Mouse (Mus musculus) hindbrain, embryonic 11.5 days (tissue): Measurements from ENCODE around the gene Gast. TPM values are rescaled to one million over a fixed set of nuclear protein-coding genes. Genes with fewer than 3 reads are reported as not detected.
"Not testable (repeated sequence)": the region's sequence is repeated elsewhere in the genome, so short reads cannot be mapped to it uniquely, and the experiment has no call there.

ENCODE experiments used
- ATAC-seq: fragments of 200-750 bp; cut with Nextera tagmentation; 2 replicates; pipeline ENCODE4 v1.8.0; 2017; ENCODE audit warnings: mild to moderate bottlenecking, moderate TSS enrichment, moderate library complexity; ENCODE audit not compliant: low FRiP score
- DNase-seq: peaks from one replicate; pipeline ENCODE4 v3.0.0-alpha.2; 2015; ENCODE audit warnings: low spot score
- H3K27ac ChIP-seq: fragments of 300-500 bp; sonication (generic); 2 replicates; pipeline ENCODE4 v1.5.1; 2014; ENCODE audit warnings: mild to moderate bottlenecking, low read depth, low read length
- H3K27me3 ChIP-seq: fragments of 300-500 bp; sonication (generic); 2 replicates; pipeline ENCODE4 v1.6.1; 2014; ENCODE audit warnings: mild to moderate bottlenecking, low read length, moderate library complexity, mixed read lengths; ENCODE audit not compliant: control insufficient read depth, insufficient read depth
- H3K36me3 ChIP-seq: fragments of 300-500 bp; sonication (generic); 2 replicates; pipeline ENCODE4 v1.6.1; 2014; ENCODE audit warnings: mild to moderate bottlenecking, low read length, moderate library complexity, mixed read lengths; ENCODE audit not compliant: control insufficient read depth, insufficient read depth
- H3K4me1 ChIP-seq: fragments of 300-500 bp; sonication (generic); replicated peaks from 2 replicates; pipeline ENCODE4 v1.6.1; 2014; ENCODE audit warnings: low read length, mixed read lengths; ENCODE audit not compliant: control insufficient read depth, insufficient read depth
- H3K4me2 ChIP-seq: fragments of 300-500 bp; sonication (generic); replicated peaks from 2 replicates; pipeline ENCODE4 v1.6.1; 2014; ENCODE audit warnings: mild to moderate bottlenecking, low read depth, low read length
- H3K4me3 ChIP-seq: fragments of 300-500 bp; sonication (generic); 2 replicates; pipeline ENCODE4 v1.5.1; 2014; ENCODE audit warnings: low read depth, low read length
- H3K9ac ChIP-seq: fragments of 300-500 bp; sonication (generic); 2 replicates; pipeline ENCODE4 v1.6.1; 2014; ENCODE audit warnings: low read depth, low read length
- H3K9me3 ChIP-seq: fragments of 300-500 bp; sonication (generic); 2 replicates; pipeline ENCODE4 v1.6.1; 2016; ENCODE audit warnings: low read length; ENCODE audit not compliant: control insufficient read depth
- WGBS: fragments of 180-500 bp; shearing (Covaris S2); extraction: QIAGEN DNeasy Blood & Tissue Kit; methylation state at CpG from one replicate; pipeline ENCODE4 v1.1.7; 2014; 5-methylcytosine and 5-hydroxymethylcytosine counted together
- polyA plus RNA-seq: library from polyadenylated mRNA; unstranded; fragments of >200 nt; fragmentation: Nextera tagmentation; extraction: Ambion mirVana; gene quantifications from 2 replicates; pipeline ENCODE4 v1.2.1, GENCODE M21; 2014

Gene Gast
- polyA plus RNA-seq, 1 experiment from 2014 or later: not detected

DNA sequence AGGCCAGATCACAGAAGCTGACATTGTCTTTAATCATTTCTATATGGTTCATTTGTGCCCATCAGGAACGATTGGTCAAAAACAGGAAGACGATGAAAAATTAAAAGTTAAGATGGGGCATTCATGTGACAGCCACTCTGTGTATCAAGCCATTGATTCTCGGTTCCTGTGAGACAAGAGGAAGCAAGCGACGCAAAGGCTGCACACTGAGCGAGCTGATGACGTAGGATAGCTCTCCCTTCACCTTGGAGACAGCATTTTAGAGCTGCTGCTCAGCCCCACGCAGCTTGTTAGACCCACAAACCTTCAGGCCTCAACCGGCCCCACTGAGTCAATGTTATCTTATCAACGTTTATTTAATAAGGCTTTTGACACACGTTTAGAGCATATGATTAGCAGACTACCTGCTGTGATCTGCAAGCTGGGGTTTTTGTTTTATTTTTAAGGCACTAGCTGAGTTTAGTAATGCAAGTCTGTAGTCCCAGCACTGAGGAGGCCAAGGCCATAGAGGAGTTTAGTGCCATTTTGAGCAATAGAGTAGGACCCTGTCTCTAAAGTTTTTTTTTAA is 9.1 kb upstream of the Gast start:
- ATAC-seq: no peak
- 57% methylated on average over 11 of the region's 11 CpGs for WGBS
- Histone ChIP-seq H3K27me3 (no peaks in the 10 kb centered on the region), H3K9me3 (no peaks in the 10 kb centered on the region), H3K4me3 (no peak overlapping the region), H3K4me2 (no peak overlapping the region), H3K27ac (no peak overlapping the region), H3K9ac (no peak overlapping the region), H3K36me3 (no peaks in the 10 kb centered on the region), H3K4me1 (no peaks in the 10 kb centered on the region)
- no peak for DNase-seq

DNA sequence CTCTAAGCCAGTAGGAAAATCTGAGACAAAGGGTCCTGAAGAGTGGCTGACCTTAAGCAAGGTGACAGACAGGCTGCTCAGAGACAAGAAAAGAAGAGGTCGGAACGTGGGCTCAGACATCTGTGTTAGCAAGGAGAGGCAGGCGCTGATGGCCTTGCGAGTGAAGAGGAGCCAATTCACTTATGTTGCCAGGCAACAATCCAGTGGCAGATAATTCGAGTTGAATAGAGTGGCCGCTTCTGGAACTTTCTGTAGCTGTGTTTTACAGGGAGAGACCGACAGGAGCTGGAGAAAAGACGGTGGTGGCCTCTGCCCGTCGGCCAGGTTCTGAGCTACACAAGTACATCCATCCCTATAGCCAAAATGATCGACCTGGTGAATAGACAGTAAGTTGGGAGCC is 6.9 kb upstream of the Gast start:
- 55% methylated on average over 11 of the region's 11 CpGs for WGBS
- DNase-seq: peak; percentile 10

DNA sequence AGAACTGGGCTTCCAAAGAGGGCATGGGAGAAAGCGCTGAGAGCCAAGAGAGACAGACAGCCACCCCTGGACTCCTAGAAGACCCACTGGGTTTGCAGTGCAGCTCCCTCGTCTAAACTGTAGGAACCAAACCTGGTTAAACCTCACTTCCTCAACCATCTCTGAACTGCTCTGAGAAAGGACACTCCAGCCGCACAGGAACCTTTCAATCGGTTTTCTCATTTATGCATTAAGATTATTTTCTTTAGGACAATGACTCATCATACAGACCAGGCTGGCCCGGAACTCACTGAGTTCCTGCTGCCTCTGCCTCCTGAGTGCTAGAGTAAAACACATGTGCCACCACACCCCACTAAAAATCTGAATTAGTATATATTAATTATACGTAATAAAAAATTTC is 6.4 kb upstream of the Gast start:
- WGBS: 81% methylated on average over 6 of the region's 6 CpGs

More for the DNA sequence above, 6.9 kb upstream of the Gast start:
- no peak overlapping the region for H3K27ac ChIP-seq
- H3K4me3 ChIP-seq: no peak overlapping the region
- no peaks in the 10 kb centered on the region for H3K27me3 ChIP-seq
- no peak for ATAC-seq
- H3K9ac ChIP-seq: no peak overlapping the region
- H3K36me3 ChIP-seq: no peaks in the 10 kb centered on the region
- no peaks in the 10 kb centered on the region for H3K4me1 ChIP-seq
- no peaks in the 10 kb centered on the region for H3K9me3 ChIP-seq
- no peak overlapping the region for H3K4me2 ChIP-seq

DNA sequence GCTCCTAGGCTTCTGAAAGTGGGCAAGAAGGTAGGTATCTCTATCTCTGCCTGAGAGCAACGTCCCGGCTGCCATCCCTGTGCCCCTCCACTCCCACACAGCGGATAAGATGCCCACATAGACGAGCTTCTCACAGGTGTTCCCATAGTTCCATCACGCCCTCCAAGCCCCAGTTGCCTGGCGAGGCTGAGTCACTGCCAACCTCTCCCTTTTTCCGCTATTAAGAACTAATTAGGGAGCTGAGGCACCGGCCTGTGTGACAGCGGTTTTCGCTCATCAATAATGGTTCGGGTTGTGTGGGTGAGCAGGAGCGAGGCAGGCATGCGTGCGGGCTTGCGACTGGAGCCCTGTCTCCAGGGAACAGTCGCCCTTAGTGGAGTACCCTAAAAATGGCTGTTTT is 4.0 kb upstream of the Gast start:
- H3K4me1 ChIP-seq: peaks cover 2% of the 10 kb centered on the region; the same call in 1 of the 2 replicates
- no peak overlapping the region for H3K27ac ChIP-seq
- ATAC-seq (no peak), DNase-seq (no peak)
- no peak overlapping the region for H3K4me3 ChIP-seq
- no peaks in the 10 kb centered on the region for H3K36me3 ChIP-seq
- no peaks in the 10 kb centered on the region for H3K9me3 ChIP-seq
- 62% methylated on average over 16 of the region's 16 CpGs for WGBS
- H3K9ac ChIP-seq: no peak overlapping the region
- H3K4me2 ChIP-seq: no peak overlapping the region
- H3K27me3 ChIP-seq: no peaks in the 10 kb centered on the region

More for the DNA sequence above, 6.4 kb upstream of the Gast start:
- Histone ChIP-seq H3K27me3 (no peaks in the 10 kb centered on the region), H3K36me3 (no peaks in the 10 kb centered on the region), H3K27ac (no peak overlapping the region), H3K4me3 (no peak overlapping the region), H3K9ac (no peak overlapping the region), H3K4me2 (no peak overlapping the region), H3K9me3 (no peaks in the 10 kb centered on the region), H3K4me1 (0 out of 2 replicates have a peak, but pooled peaks cover under 1% of the 10 kb centered on the region)
- no peak for DNase-seq
- no peak for ATAC-seq

DNA sequence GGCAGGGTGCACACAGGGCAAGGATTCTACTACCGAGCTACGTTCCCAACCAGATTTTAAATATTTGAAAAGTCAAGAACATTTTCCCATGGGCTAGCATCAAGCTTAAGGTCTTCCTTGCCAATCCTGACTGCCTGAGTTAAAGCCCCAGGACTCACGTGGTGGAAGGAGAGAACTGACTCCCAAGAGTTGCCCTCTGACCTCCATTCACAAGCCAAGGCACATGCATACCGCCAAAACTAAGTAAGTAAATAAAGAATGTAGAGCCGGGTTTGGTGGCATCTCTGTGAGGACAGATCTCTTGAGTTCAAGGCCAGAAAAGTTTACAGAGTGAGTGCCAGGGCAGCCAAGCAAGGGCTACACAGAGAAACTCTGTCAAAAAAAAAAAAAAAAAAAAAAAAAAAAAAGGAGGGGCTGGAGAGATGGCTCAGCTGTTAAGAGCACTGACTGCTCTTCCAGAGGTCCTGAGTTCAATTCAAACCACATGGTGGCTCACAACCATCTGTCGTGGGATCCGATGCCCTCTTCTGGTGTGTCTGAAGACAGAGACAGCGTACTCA is 3.3 kb upstream of the Gast start:
- WGBS: 59% methylated on average over 8 of the region's 8 CpGs

DNA sequence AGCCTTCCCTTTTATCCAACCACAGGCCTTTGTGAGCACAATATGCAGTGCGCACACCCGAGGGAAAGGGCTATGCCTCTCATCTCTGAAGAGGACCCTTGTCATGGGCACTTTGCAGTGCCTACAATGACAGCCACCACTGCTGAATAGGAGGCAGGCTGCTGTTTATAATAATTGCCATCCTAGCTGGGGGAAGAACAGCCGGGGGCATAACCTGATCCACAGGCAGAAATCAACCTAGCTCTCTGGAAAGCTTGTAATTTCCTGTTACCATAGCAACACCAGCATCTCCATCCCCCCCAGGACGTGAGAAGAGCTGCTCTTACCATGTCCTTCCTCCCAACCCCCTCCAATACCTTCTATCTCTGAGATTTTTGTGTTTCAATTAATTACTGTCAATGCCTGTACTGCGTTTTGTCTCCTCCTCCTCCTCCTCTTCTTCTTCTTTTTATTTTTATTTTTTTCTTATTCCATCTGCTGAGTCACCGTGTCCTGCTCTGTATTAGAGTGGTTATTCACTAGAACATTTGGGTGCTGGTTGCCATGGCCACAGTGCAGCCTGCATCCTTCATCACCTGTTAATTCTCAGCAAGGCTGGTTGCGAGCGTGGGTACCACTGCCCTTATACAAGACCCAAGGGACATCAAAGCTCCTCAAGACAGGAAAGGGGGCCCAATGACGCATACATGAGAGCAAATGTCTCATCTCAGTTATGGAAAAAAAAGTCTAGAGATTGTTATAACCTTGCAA is 1.3 kb upstream of the Gast start:
- Histone ChIP-seq H3K9ac (no peak overlapping the region), H3K9me3 (no peaks in the 10 kb centered on the region), H3K4me1 (peaks cover 5% of the 10 kb centered on the region; the same call in 1 of the 2 replicates), H3K36me3 (no peaks in the 10 kb centered on the region), H3K27ac (peak overlapping the region; percentile 78), H3K27me3 (no peaks in the 10 kb centered on the region), H3K4me3 (no peak overlapping the region), H3K4me2 (no peak overlapping the region)
- 54% methylated on average over 9 of the region's 9 CpGs for WGBS
- ATAC-seq (peak; percentile 68), DNase-seq (no peak)

More for the DNA sequence above, 3.3 kb upstream of the Gast start:
- H3K9me3 ChIP-seq, ATAC-seq, H3K36me3 ChIP-seq, DNase-seq, H3K27ac ChIP-seq, H3K9ac ChIP-seq, H3K4me3 ChIP-seq, H3K4me2 ChIP-seq, H3K4me1 ChIP-seq, H3K27me3 ChIP-seq: not testable (repeated sequence)

DNA sequence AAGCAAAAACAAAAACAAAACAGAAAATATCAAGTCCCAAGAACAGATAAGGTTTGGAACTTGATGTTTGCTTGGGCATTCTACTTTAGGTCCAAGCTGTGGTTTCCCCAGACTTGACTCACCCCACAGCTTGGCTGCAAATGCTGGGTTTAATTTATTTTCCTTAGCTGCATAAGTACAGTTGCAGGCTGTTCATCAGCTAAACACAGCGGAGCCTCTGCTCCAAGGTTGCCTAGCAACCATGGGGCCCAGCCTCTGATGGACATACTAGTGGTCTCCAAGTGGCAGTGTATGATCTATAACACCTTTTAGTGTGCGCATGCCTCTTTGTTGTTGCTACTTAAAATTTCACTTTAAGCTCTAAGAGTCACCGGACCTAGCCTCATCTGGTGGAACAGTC is 1.5 kb downstream of the Gast start:
- no peak overlapping the region for H3K4me2 ChIP-seq
- DNase-seq (peak; percentile 67), ATAC-seq (peak; percentile 46; the same call in 1 of the 2 replicates)
- H3K27ac ChIP-seq: 0 out of 2 replicates have a peak overlapping the region, but pooled peaks have one; percentile 55
- H3K36me3 ChIP-seq: no peaks in the 10 kb centered on the region
- no peak overlapping the region for H3K9ac ChIP-seq
- H3K9me3 ChIP-seq: no peaks in the 10 kb centered on the region
- H3K4me1 ChIP-seq: peaks cover 5% of the 10 kb centered on the region; the same call in 1 of the 2 replicates
- no peak overlapping the region for H3K4me3 ChIP-seq
- WGBS: 67% methylated on average over 3 of the region's 3 CpGs
- H3K27me3 ChIP-seq: no peaks in the 10 kb centered on the region

DNA sequence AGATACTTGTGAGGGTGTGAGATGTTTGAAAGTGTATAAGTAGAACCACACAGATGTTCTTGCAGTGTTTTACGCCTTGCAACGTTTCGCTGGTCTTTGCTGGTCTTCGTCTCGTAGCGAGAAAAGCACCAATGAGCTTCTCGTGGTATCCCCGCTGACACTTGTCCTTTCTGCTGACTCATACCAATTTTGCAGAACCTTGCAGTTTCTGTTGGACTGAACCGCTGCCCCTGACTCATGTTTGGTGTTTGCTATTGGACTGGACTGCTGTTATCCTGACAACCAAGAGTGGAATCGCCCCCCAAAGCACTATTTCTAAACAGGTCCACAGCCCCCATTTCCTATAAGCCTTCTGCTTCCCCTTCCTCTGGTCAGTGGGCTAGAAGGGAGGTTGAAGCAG is 10.1 kb downstream of the Gast start:
- Histone ChIP-seq H3K4me2 (no peak overlapping the region), H3K27ac (no peak overlapping the region), H3K4me1 (no peaks in the 10 kb centered on the region), H3K27me3 (no peaks in the 10 kb centered on the region), H3K36me3 (no peaks in the 10 kb centered on the region), H3K9ac (no peak overlapping the region), H3K9me3 (no peaks in the 10 kb centered on the region), H3K4me3 (no peak overlapping the region)
- no peak for DNase-seq
- WGBS: 91% methylated on average over 10 of the region's 10 CpGs
- no peak for ATAC-seq
